Mouse (Mus musculus): ENCODE data around the gene Akap8l.

Gene Akap8l

DNA sequence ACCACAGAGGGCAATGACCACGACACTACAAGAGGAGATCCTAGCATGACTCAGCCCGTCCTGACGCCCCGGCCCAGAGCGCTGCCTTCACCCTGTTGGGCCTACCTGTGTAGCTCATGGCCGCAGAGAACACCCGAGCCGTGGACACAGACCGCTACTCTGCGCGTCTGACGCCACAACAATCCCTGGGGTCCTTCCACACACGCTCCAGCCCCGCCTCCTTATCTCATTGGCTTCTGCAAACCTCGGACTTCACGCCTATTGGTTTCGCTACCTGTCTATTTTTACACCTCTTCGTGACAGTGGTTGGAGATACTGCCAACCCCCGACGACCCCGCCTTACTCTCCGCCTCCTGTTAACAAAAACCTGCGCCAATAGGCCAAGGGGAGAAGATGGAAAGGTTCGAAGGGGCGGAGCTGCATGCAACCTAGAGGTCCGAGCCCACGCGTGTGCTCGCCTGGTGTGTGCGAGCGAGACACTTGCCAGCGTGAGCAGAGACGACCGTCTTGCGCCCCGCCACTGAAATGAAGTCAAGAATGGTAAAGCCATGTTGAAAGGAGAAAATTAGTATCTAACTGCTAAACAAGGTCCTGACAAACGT is at the start of gene Akap8l:
Gene Akap8l, minus strand, starts transcription at position 226 of the 602 bp plus-strand sequence.
- peak; percentile 98 to 99 for DNase-seq (ENCODE audit: low spot score in 2 of 2)

DNA sequence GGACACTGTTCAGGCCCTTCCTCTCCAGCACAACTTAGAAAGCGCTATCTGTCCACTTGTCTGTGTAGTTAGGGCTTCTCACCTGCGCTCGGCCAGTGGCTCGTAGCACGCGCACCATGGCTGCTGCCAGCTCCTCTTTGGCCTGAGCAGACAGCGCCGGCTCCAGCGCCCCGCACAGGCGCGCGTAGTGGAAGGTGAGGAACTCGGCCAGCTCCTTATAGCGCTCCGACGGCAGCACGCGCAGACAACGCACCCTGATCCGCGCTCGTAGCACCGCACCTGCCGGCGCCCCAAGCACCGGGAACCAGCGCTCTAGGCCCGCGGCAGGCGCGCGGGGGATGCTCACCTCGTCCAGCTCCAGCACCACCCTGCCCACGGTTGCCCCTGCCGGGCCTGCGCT is 45.9 kb upstream of the Akap8l start:
- DNase-seq (ENCODE audit: low spot score in 2 of 2): no peak

DNA sequence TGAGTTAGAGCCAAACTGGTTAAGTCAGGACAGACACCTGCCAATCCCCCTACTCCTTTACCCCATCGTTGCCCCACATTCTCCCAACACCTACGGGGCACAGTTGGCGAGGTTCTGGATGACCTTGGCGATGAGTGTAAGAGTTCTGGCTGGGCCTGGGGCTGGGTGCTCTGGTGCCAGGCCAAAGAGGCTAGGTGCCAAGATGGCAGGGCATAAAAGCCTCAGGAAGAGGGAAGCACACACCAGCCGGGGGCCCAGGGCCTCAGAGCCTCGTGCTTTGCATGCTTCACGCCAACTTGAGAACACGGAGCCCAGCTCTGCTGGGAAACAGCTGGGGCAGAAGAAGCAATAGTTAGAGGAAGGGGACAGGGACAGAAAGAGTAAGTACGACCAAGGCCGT is 43.5 kb upstream of the Akap8l start:
- no peak for DNase-seq (ENCODE audit: low spot score in 2 of 2)

DNA sequence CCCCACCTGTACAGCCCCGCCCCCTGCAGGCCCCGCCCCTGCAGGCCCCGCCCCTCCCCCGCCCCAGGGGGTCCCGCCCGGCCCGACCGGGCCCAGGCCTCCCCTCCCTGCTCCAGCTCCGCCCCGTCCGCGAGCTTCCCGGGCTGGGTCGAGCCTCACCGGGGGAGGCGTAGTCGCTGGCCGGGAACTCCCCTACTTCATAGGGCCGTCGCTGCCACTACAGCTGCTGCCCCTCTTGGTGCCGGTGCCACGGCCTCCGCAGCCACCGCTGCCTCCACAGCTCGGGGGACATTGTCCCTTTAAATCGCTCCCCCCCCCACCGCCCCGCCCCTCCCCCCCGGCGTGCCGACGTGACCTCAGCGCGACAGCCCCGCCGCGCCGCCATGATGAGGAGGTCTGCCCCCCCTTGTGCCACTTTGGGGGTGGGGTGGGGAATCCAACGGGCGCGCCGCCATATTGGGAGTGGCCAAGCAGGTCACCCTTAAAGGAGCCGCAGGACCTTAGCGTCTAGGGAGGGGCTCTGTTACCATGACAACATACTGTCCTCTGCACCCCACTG is 38.8 kb upstream of the Akap8l start, which contains the start of gene Wiz:
Gene Wiz, minus strand, starts transcription at position 339 of the 559 bp plus-strand sequence.
- DNase-seq (ENCODE audit: low spot score in 2 of 2): peak; percentile 84 to 95

DNA sequence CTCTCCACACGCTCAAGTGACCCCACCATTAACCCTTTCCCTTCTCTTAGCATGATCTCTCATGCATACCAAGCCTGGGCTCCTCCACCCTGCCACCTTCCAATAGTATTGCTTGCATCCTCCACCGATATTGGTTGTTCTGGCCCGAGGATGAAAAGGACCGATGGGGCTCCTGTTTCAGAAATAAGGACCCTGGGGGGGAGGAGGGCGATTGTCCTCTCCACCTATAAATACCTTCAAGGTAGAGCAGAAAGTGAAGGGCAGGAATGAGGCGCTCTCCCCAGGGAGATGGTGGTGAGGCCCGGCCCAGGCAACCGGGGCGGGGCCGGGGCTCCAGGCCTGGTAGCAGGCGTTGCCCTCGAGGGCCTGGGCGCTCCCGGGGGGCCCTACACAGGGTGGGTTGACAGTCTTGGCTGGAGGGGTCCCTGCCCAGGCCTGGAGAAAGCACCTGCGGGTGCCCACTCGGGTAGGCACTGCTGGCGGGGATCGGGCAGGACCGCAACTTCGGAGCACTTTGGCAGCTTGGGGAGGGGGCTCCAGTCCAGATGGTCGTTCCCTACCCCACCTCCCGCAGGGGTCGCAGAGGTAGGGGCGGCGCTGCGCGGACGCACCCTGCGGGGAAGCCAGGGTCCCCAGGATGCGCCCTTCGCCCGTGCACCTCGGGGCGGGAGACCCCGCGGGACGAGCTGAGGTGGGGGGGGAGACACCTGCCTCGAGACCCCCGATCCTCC is 38.1 kb upstream of the Akap8l start:
- DNase-seq (ENCODE audit: low spot score in 2 of 2): peak in 1 of 2 experiments; percentile 25

GRCm38 (mm10) chr17:32387986-32388369 is 37.6 kb upstream of the Akap8l start:
- DNase-seq (ENCODE audit: low spot score in 2 of 2): peak in 1 of 2 experiments; percentile 1

DNA sequence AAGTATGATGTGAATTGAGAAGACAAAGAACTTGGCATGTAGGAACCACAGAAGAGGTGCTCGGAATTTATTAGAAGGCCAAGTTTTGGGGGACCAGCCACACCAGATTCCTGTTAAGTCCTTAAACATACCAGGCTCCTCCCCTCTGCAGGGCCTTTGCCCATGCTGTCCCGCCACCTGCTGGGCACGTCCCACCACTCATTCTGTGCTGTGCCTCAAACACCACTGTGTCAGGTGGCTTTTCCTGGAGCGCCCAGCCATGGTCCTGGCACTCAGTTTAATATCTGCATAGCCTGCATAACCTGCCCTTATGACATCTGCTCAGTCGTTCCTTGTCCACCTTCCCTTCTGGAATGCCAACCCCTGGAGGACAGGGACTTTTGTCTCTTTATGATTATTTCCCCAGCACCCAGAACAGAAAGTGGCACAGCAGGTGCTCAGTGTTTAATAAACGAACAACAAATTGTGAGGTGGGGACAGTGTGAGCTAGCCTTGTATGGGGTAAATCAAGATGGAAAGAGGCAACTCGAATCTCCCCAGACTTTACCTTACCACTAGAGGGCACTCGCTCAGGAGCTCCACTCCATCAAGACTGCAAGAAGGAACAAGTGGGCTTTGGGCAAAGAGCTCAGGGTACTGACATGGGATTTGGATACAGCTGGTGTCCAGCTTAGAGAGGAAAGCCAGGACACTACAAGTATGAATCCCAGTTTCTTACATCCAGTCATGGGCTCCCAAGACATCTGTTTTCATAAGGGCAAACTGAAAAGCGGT is 36.4 kb upstream of the Akap8l start:
- DNase-seq (ENCODE audit: low spot score in 2 of 2): peak in 1 of 2 experiments; percentile 64

DNA sequence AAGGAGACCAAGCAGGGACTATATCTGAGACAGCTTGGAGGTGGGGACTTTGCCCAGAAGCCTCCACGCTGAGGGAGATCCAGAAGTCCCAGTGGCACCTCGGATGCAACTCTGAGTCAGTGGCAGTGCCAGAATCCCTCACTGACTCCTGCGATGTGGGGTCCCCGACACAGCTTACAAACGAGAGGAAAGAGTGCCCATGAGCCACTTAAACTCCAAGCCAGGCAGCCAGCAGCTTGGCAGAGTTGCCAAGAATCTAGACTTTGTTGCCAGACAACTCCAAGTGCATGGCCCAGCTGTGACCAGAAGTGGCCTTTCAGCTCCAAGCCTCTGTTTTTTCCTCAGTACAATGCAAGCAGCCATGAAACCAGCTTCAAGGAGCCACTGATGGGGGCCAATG is 33.3 kb upstream of the Akap8l start:
- DNase-seq (ENCODE audit: low spot score in 2 of 2): no peak

DNA sequence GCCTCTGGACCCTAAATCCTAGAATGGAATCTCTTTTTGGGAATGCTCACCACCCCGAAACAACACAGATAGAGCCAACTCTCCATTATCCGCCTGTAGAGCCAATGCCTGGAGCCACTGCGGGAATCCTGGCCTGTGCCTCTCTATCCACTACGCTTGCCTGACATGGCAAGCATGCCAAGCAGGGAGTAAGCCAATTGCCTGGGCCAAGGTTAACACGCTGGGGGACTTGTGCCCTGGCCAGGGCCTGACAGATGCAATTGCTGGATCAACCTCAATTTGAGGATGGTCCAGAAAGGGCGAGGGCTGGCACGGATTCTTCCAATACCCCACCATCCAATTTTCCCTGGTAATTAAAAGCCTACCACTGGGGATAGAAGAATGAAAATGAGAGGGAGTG is 32.2 kb upstream of the Akap8l start:
- DNase-seq (ENCODE audit: low spot score in 2 of 2): no peak

DNA sequence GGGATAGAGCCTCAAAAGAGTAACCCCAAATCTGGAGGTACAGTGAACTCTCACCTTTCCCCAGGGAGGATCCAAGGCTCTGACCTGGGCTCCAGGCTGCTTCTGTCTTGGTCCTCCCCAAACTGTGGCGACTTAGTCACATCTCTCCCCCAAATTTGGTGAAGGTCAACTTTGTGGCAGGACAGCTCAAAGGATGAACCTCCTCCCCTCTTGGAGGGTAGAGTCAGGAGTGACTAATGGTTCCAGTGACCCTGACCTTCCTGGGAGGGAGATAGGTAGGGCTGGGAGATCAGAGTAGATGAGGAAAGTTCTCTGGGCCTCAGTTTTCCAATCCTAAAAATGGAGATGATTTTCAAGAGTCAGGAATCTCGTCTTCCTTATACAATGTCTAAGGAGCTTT is 28.4 kb upstream of the Akap8l start:
- no peak for DNase-seq (ENCODE audit: low spot score in 2 of 2)

- no peak for DNase-seq (ENCODE audit: low spot score in 2 of 2)
Observed at GRCm38 (mm10) chr17:32377137-32377536, 26.7 kb upstream of the Akap8l start.

GRCm38 (mm10) chr17:32376475-32376874 is 26.1 kb upstream of the Akap8l start:
- no peak for DNase-seq (ENCODE audit: low spot score in 2 of 2)

GRCm38 (mm10) chr17:32368991-32369578 is 18.7 kb upstream of the Akap8l start:
- DNase-seq (ENCODE audit: low spot score in 2 of 2): no peak

DNA sequence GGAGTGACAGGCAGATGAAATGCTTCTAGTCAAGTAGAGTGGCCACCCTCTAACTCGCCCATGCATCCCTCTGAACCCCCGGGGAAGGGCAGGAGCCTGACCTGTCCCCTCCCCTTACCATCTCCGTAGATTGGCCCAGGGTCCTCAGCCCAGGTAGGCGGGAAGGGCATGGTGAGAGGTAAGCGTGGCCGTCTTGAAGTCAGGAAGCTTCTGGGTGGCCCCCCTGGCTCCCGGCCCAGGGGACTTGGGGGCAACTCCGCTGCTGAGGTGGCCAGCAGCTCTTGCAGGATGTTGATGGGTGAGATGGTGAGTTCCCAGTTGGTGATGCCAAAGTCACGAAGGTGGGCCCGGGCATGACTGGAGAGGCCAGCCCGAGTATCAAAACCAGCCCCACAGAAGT is 17.3 kb upstream of the Akap8l start:
- no peak for DNase-seq (ENCODE audit: low spot score in 2 of 2)

DNA sequence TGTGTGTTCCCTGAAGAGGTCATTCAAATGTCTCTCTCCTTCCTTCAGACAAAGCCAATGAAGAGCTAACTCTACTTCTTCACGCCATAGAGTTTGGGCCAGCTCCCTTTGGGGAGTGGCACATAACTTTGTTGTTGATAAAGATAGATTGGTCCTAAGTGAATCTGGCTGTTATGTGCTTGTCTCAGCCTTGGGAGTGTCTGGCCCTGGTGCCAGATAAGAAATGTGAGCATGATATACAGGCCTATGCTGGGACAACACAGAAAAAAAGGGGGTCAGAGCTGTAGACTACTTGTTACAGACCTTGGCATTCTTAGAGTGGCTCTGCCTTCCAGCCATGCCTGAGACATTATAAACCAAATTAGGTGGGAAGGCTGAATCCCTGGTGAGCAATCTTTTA is 14.9 kb upstream of the Akap8l start:
- no peak for DNase-seq (ENCODE audit: low spot score in 2 of 2)

DNA sequence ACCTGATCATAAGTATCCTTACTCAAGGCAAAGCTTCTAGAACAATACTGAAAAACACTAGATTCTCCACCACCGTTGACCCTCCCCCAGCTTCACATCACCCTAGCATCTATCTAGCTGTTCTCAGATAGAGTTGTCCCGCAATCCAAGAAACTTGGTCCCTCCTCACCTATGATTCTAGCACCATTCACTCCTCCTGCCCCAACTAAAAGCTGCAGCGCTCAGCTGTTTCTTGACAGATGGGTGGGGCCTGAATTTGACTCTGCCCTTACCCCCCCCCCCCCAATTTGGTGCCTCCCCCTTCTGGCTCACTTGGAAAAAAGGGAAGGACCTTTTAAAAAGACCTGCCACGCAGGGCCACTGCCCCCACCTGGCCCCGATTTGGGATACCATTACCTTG is 14.4 kb upstream of the Akap8l start:
- DNase-seq (ENCODE audit: low spot score in 2 of 2): no peak

GRCm38 (mm10) chr17:32364331-32364730 is 13.9 kb upstream of the Akap8l start:
- DNase-seq (ENCODE audit: low spot score in 2 of 2): peak; percentile 61 to 86

GRCm38 (mm10) chr17:32363821-32364301 is 13.5 kb upstream of the Akap8l start:
- no peak for DNase-seq (ENCODE audit: low spot score in 2 of 2)

GRCm38 (mm10) chr17:32362686-32363085 is 12.3 kb upstream of the Akap8l start:
- no peak for DNase-seq (ENCODE audit: low spot score in 2 of 2)

GRCm38 (mm10) chr17:32359928-32360327 is 9.5 kb upstream of the Akap8l start:
- DNase-seq (ENCODE audit: low spot score in 2 of 2): no peak

GRCm38 (mm10) chr17:32358943-32359340 is 8.5 kb upstream of the Akap8l start:
- DNase-seq (ENCODE audit: low spot score in 2 of 2): no peak
